24 mouse cellular contexts compared by ENCODE assay signal in the genomic region with DNA sequence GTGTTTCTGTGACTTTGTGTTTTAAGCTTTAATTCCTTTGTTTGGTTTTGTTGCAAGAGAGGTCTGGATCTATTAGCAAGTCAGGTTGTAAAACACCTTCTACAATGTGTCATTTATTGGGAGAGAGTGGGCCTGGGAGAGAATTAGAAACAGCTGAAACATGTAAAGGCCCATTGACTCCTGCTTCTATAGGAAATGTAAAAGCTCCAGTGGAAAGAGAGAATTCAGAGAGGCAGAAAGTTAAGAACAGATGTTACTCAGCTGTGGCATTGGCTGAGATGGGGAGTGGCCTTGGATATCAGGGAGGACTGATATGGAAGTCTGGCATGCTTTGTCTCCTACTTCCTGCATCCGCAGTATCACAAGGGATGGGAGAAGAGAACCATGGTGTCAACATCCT. TPM values are rescaled to one million over a fixed set of nuclear protein-coding genes. Genes with fewer than 3 reads are reported as not detected.
A peak's percentile ranks its signal among the peaks of the same experiment; 100 is the strongest.
DNase-seq lines count a peak whose midpoint lies in the region; ATAC-seq lines count a peak whose summit lies in the region.
"Had no signal": no experiment of that assay in that cellular context is flagged by ENCODE, and none has a peak within 500 bp of the region (broad histone marks: within the 10 kb centered on the region; RNA-seq: fewer than 3 reads in every experiment).

No protein-coding gene starts in this region.

- WGBS in limb, embryonic 12.5 days = 24% methylated on average over 1 of the region's 1 CpGs
- 72% methylated on average over 1 of the region's 1 CpGs for WGBS in intestine, embryonic 16.5 days

- H3K4me1 ChIP-seq in limb, embryonic 12.5 days (replicated peaks) = peaks cover 17% of the 10 kb centered on the region
- no peaks in the 10 kb centered on the region for H3K4me1 ChIP-seq in intestine, embryonic 16.5 days (ENCODE audit: control insufficient read depth, insufficient read depth, low read length)
- H3K4me1 ChIP-seq: embryonic facial prominence, embryonic 15.5 days; heart, embryonic 10.5 days had no signal

- no peak overlapping the region for H3K27ac ChIP-seq in limb, embryonic 12.5 days
- H3K27ac ChIP-seq in intestine, embryonic 16.5 days (ENCODE audit: low read length) = no peak overlapping the region
- H3K27ac ChIP-seq: embryonic facial prominence, embryonic 12.5 days; embryonic facial prominence, embryonic 15.5 days; heart, adult 2 months; heart, embryonic 10.5 days; heart, embryonic 13.5 days; hindbrain, embryonic 14.5 days; hindbrain, postnatal 0 days had no signal

- H3K4me2 ChIP-seq in limb, embryonic 12.5 days = no peak overlapping the region
- no peak overlapping the region for H3K4me2 ChIP-seq in intestine, embryonic 16.5 days (ENCODE audit: low read depth, low read length)
- H3K4me2 ChIP-seq: embryonic facial prominence, embryonic 12.5 days; embryonic facial prominence, embryonic 15.5 days; heart, embryonic 13.5 days; hindbrain, embryonic 14.5 days had no signal

- H3K27me3 ChIP-seq in limb, embryonic 12.5 days = 0 out of 2 replicates have a peak, but pooled peaks cover 4% of the 10 kb centered on the region
- H3K27me3 ChIP-seq in intestine, embryonic 16.5 days (replicated peaks; ENCODE audit: control insufficient read depth, insufficient read depth, low read length) = no peaks in the 10 kb centered on the region
- H3K27me3 ChIP-seq: embryonic facial prominence, embryonic 12.5 days; embryonic facial prominence, embryonic 15.5 days had no signal

- H3K9me3 ChIP-seq in limb, embryonic 12.5 days = no peaks in the 10 kb centered on the region
- H3K9me3 ChIP-seq in intestine, embryonic 16.5 days (ENCODE audit: control insufficient read depth, low read length) = no peaks in the 10 kb centered on the region
- H3K9me3 ChIP-seq: embryonic facial prominence, embryonic 12.5 days; embryonic facial prominence, embryonic 15.5 days; heart, embryonic 10.5 days; heart, embryonic 13.5 days had no signal

- H3K4me3 ChIP-seq in limb, embryonic 12.5 days (replicated peaks) = no peak overlapping the region
- H3K4me3 ChIP-seq in intestine, embryonic 16.5 days (ENCODE audit: low read length) = no peak overlapping the region
- H3K4me3 ChIP-seq: embryonic facial prominence, embryonic 12.5 days; embryonic facial prominence, embryonic 15.5 days; heart, adult 2 months; heart, embryonic 10.5 days; heart, embryonic 13.5 days had no signal

- peak; percentile 75 for ATAC-seq in limb, embryonic 12.5 days (ENCODE audit: insufficient number of reproducible peaks, insufficient read depth, low FRiP score, low TSS enrichment, low read depth)
- ATAC-seq in intestine, embryonic 16.5 days = no peak
- ATAC-seq: forebrain, postnatal 0 days; hindbrain, postnatal 0 days had no signal

- H3K36me3 ChIP-seq in limb, embryonic 12.5 days = no peaks in the 10 kb centered on the region
- no peaks in the 10 kb centered on the region for H3K36me3 ChIP-seq in intestine, embryonic 16.5 days (ENCODE audit: control insufficient read depth, insufficient read depth, low read length)
- H3K36me3 ChIP-seq: embryonic facial prominence, embryonic 12.5 days; embryonic facial prominence, embryonic 15.5 days; heart, embryonic 10.5 days; heart, embryonic 13.5 days had no signal

- peak; percentile 8 for DNase-seq in 3T3-L1 (ENCODE audit: low read depth, low spot score)
- DNase-seq in embryo, embryonic 10.5 days (ENCODE audit: low spot score) = peak; percentile 27
- peak; percentile 76 for DNase-seq in hindlimb bud, embryonic 11.5 days (ENCODE audit: extremely low spot score, low read depth, low spot score)
- DNase-seq in kidney, postnatal 25 days = no peak
- DNase-seq in right cerebral cortex, postnatal 36 days (ENCODE audit: low spot score in 2 of 2) = no peak
- DNase-seq in lung, adult 18-20 months = no peak
- DNase-seq: adrenal gland, postnatal 10 days; adrenal gland, postnatal 36 days; cerebellum, adult 18-20 months; cerebellum, adult 9-11 months; cerebellum, postnatal 25 days; forebrain, postnatal 0 days; gastrocnemius, postnatal 25 days; heart, adult 2 months; heart, postnatal 14 days; heart, postnatal 4 days had no signal

- no peak overlapping the region for H3K9ac ChIP-seq in limb, embryonic 12.5 days (replicated peaks)
- H3K9ac ChIP-seq in intestine, embryonic 16.5 days (ENCODE audit: low read depth, low read length) = no peak overlapping the region
- H3K9ac ChIP-seq: embryonic facial prominence, embryonic 12.5 days; embryonic facial prominence, embryonic 15.5 days; forebrain, postnatal 0 days; heart, embryonic 13.5 days; hindbrain, embryonic 14.5 days had no signal

RNA-seq across cellular contexts. Expression of a gene that starts 12.9 kb away (rescaled TPM):
- 85.9 and 88.8 TPM in 2 replicates for polyA plus RNA-seq in limb, embryonic 12.5 days (2016; fragmentation: Nextera tagmentation; extraction: Ambion mirVana)
- polyA plus RNA-seq in intestine, embryonic 16.5 days (2015; fragmentation: Nextera tagmentation; extraction: Ambion mirVana) = 56.2 and 66.5 TPM in 2 replicates

Comparison
In these comparisons a context has a peak if more than half of its experiments do, and no peak if none do; other contexts are left out.
1. DNase-seq: peak in 3T3-L1 (single experiment), embryo, embryonic 10.5 days (single experiment) and hindlimb bud, embryonic 11.5 days (single experiment); none in kidney, postnatal 25 days (0 of 2), right cerebral cortex, postnatal 36 days (0 of 2) and lung, adult 18-20 months (0 of 2).